Mouse (Mus musculus) heart, postnatal 14 days (tissue): ENCODE results near the gene Col25a1. TPM values are rescaled to one million over a fixed set of nuclear protein-coding genes. Genes with fewer than 3 reads are reported as not detected.

Experiments used
- DNase-seq, 2 experiments: peaks; one replicate each; pipeline ENCODE4 v3.0.0; 2021 to 2022
- intact Hi-C: fragments of 180-260 bp; cut with DNase I; formaldehyde crosslinking; loops from one replicate; pipeline ENCODE4 v1.15.1; 2025
- total RNA-seq, 2 experiments: library from RNA; stranded (reverse); gene quantifications; 2 replicates each; pipeline ENCODE4 v1.2.3; 2021

Col25a1 gene
- total RNA-seq, 2 experiments from 2014 or later = 0.67 to 0.68 TPM

GRCm38 (mm10) chr3:130617439-130617898 is 486.2 kb downstream of the Col25a1 start, which contains the start of gene Etnppl:
Gene Etnppl (plus strand): TSS chr3:130617448.
- intact Hi-C loops = no loop called here
- DNase-seq = no peak

- DNase-seq = no peak
- intact Hi-C loops = no loop called here
These were observed 489.3 kb downstream of the Col25a1 start for GRCm38 (mm10) chr3:130620517-130621146.

GRCm38 (mm10) chr3:130628358-130628757 is 497.1 kb downstream of the Col25a1 start:
- DNase-seq = no peak
- intact Hi-C loops = no loop called here

- DNase-seq = no peak
- intact Hi-C loops = no loop called here
These were observed 502.6 kb downstream of the Col25a1 start for GRCm38 (mm10) chr3:130633859-130634258.

GRCm38 (mm10) chr3:130646110-130646810 is 515.0 kb downstream of the Col25a1 start:
- no peak for DNase-seq
- intact Hi-C loops = no loop called here

Other genes starting within 250 kb of the Col25a1 start
- gene Casp6, start 230.1 kb upstream of the Col25a1 start, total RNA-seq = 10 to 100 TPM; 16.2 to 20.0 TPM
- 1 to 10 TPM; 2.2 to 2.6 TPM for gene Mcub, start 161.3 kb upstream of the Col25a1 start, total RNA-seq
- 10 to 100 TPM; 33.4 to 34.8 TPM for gene Sec24b, start 69.9 kb upstream of the Col25a1 start, total RNA-seq